Mouse (Mus musculus): ENCODE measurements around the gene Zic3. TPM values are rescaled to one million over a fixed set of nuclear protein-coding genes. Genes with fewer than 3 reads are reported as not detected.

Gene Zic3
- not detected for polyA plus RNA-seq (2012; fragmentation: generic; extraction: Trizol)

GRCm38 (mm10) chrX:58022400-58022799 lies at the start of gene Zic3:
Zic3 (plus strand) TSS chrX:58022700.

